Mouse (Mus musculus): ENCODE data around the gene Vmn1r148. TPM values are rescaled to one million over a fixed set of nuclear protein-coding genes. Genes with fewer than 3 reads are reported as not detected.

The Vmn1r148 gene
- not detected for polyA plus RNA-seq (2014; fragmentation: Illumina TruSeq; extraction: RNeasy Lipid Tissue Mini Kit (QIAGEN cat#74804); ENCODE audit: low read depth, low replicate concordance)

DNA sequence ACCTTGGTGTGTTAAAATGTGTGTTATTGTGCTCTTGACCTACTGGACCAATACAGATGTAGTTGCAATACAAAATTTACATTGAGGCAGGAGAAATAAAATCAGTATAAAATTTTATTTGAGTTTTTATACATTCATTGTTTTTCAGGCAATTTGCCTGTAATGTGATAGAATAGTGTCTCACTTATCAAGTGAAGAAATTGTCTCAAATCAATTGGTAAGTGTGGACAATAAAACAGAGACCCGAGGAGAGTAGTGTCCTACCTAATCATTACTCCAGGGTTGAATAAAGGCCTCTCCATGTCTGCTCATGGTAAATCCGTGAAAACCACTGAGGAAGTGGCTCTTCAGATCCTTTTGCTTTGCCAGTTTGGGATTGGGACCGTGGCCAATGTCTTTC, at the start of gene Vmn1r148:
Vmn1r148 (plus strand) TSS at position 301 of the 400 bp plus-strand sequence.

DNA sequence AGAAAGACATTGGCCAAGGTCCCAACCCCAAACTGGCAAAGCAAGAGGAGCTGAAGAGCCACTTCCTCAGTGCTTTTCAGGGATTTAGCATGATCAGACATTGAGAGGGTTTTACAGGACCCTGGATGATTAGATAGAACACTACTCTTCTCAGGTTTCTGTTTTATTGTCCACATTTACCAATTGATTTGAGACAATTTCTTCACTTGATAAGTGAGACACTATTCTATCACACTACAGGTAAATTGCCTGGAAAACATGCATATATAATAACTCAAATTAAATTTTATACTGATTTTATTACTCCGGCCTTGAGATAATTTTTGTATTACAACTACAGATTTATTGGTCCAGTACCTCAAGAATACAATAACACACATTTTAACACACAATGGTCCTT, 42.4 kb upstream of the Vmn1r148 start, which contains the start of gene Gm8660:
Gm8660 (minus strand) TSS at position 101 of the 400 bp plus-strand sequence.

DNA sequence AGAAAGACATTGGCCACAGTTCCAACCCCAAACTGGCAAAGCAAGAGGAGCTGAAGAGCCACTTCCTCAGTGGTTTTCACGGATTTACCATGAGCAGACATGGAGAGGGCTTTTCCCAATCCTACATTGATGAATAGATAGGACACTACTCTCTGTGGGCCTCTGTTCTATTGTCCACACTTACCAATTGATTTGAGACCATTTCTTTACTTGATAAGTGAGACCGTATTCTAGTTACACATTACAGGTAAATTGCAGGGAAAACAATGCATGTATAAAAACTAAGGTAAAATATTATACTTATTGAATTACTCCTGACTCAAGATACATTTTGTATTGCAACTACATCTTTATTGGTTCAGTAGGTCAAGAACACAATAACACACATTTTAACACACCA, 24.7 kb downstream of the Vmn1r148 start, which contains the start of gene Vmn1r149:
Vmn1r149 (minus strand) TSS at position 101 of the 400 bp plus-strand sequence.

DNA sequence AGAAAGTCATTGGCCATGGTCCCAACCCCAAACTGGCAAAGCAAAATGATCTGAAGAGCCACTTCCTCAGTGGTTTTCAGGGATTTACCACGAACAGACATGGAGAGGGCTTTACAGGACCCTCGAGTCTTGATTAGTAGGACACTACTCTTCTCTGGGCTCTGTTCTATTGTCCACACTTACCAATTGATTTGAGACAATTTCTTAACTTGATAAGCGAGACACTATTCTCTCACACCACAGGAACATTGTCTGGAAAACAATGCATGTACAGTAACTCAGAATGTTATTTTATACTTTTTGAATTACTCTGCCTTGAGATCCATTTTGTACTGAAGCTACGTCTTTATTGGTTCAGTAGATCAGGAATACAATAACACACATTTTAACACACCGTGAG, 50.6 kb downstream of the Vmn1r148 start, which contains the start of gene Gm10665:
Gm10665 (minus strand) TSS at position 101 of the 400 bp plus-strand sequence.

Other genes starting within 250 kb of the Vmn1r148 start
- not detected for gene Vmn1r142, start 249.5 kb upstream of the Vmn1r148 start, polyA plus RNA-seq (2014; fragmentation: Illumina TruSeq; extraction: RNeasy Lipid Tissue Mini Kit (QIAGEN cat#74804); ENCODE audit: low read depth, low replicate concordance)
- not detected for gene Vmn1r143, start 224.2 kb upstream of the Vmn1r148 start, polyA plus RNA-seq (2014; fragmentation: Illumina TruSeq; extraction: RNeasy Lipid Tissue Mini Kit (QIAGEN cat#74804); ENCODE audit: low read depth, low replicate concordance)
- gene Gm8653, start 212.3 kb upstream of the Vmn1r148 start, polyA plus RNA-seq (2014; fragmentation: Illumina TruSeq; extraction: RNeasy Lipid Tissue Mini Kit (QIAGEN cat#74804); ENCODE audit: low read depth, low replicate concordance) = not detected
- not detected for gene Gm8453, start 184.1 kb upstream of the Vmn1r148 start, polyA plus RNA-seq (2014; fragmentation: Illumina TruSeq; extraction: RNeasy Lipid Tissue Mini Kit (QIAGEN cat#74804); ENCODE audit: low read depth, low replicate concordance)
- gene Gm4187, start 83.9 kb upstream of the Vmn1r148 start, polyA plus RNA-seq (2014; fragmentation: Illumina TruSeq; extraction: RNeasy Lipid Tissue Mini Kit (QIAGEN cat#74804); ENCODE audit: low read depth, low replicate concordance) = not detected
- gene Gm8660, start 42.5 kb upstream of the Vmn1r148 start, polyA plus RNA-seq (2014; fragmentation: Illumina TruSeq; extraction: RNeasy Lipid Tissue Mini Kit (QIAGEN cat#74804); ENCODE audit: low read depth, low replicate concordance) = not detected
- gene Vmn1r149, start 24.6 kb downstream of the Vmn1r148 start, polyA plus RNA-seq (2014; fragmentation: Illumina TruSeq; extraction: RNeasy Lipid Tissue Mini Kit (QIAGEN cat#74804); ENCODE audit: low read depth, low replicate concordance) = not detected
- not detected for gene Gm10665, start 50.5 kb downstream of the Vmn1r148 start, polyA plus RNA-seq (2014; fragmentation: Illumina TruSeq; extraction: RNeasy Lipid Tissue Mini Kit (QIAGEN cat#74804); ENCODE audit: low read depth, low replicate concordance)
- not detected for gene Vmn1r151, start 86.1 kb downstream of the Vmn1r148 start, polyA plus RNA-seq (2014; fragmentation: Illumina TruSeq; extraction: RNeasy Lipid Tissue Mini Kit (QIAGEN cat#74804); ENCODE audit: low read depth, low replicate concordance)
- not detected for gene Vmn1r152, start 109.4 kb downstream of the Vmn1r148 start, polyA plus RNA-seq (2014; fragmentation: Illumina TruSeq; extraction: RNeasy Lipid Tissue Mini Kit (QIAGEN cat#74804); ENCODE audit: low read depth, low replicate concordance)
- not detected for gene Gm8677, start 121.3 kb downstream of the Vmn1r148 start, polyA plus RNA-seq (2014; fragmentation: Illumina TruSeq; extraction: RNeasy Lipid Tissue Mini Kit (QIAGEN cat#74804); ENCODE audit: low read depth, low replicate concordance)
- gene Gm4201, start 151.8 kb downstream of the Vmn1r148 start, polyA plus RNA-seq (2014; fragmentation: Illumina TruSeq; extraction: RNeasy Lipid Tissue Mini Kit (QIAGEN cat#74804); ENCODE audit: low read depth, low replicate concordance) = not detected
- not detected for gene Gm4565, start 174.5 kb downstream of the Vmn1r148 start, polyA plus RNA-seq (2014; fragmentation: Illumina TruSeq; extraction: RNeasy Lipid Tissue Mini Kit (QIAGEN cat#74804); ENCODE audit: low read depth, low replicate concordance)
- not detected for gene Vmn1r155, start 244.4 kb downstream of the Vmn1r148 start, polyA plus RNA-seq (2014; fragmentation: Illumina TruSeq; extraction: RNeasy Lipid Tissue Mini Kit (QIAGEN cat#74804); ENCODE audit: low read depth, low replicate concordance)

All from heart, adult 10 weeks (tissue).